Mouse (Mus musculus): ENCODE data around the gene Olfr1274-ps.
"Not testable (repeated sequence)": the region's sequence is repeated elsewhere in the genome, so short reads cannot be mapped to it uniquely, and the experiment has no call there.

Olfr1274-ps gene

DNA sequence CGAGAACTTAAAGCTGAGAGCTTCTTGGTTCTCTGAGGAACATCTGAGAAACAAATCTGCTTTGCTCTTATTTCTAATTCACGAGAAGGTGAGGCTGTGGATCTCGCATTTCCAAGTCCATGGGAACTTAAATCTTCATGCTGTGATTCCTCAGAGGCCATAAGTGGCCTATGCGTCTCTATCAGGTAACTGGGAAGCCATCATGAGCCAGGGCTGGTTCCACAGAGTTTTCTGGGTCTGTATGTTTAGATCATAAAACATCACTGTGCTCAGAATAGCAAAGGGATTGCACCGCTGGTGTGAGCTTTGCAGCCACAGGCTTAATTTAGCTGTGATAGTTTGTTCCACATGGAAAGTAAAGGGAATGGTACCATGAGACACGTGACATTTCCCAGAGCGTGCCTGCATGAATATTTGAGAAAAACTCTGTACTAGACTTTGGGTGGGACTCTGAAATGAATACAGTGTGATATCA, at the start of gene Olfr1274-ps:
TSS of gene Olfr1274-ps (plus strand) at position 51 of the 475 bp plus-strand sequence.
- DNase-seq: not testable (repeated sequence)

- not testable (repeated sequence) for DNase-seq
Observed at GRCm38 (mm10) chr2:90351047-90351446, 47.4 kb upstream of the Olfr1274-ps start.

GRCm38 (mm10) chr2:90351540-90351939, 46.9 kb upstream of the Olfr1274-ps start:
- DNase-seq: not testable (repeated sequence)

DNA sequence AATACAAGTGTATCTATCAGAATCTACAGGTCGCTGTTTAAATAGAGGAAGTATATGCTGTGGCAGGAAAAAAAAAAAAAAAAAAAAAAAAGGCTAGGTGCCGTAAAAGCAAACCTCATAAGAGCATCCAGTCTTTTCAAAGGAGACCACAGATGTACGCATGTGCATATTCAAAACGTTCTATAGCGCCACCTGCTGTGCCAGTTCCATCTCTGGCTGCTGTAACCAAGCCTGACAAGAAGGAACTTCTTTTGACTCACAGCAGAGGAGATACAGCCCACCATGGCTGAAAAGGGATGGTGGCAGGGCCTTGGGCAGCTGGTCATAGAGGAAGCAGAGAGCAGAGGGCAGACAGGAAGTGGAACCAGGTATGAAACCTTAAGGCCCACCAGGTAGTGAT, 39.3 kb upstream of the Olfr1274-ps start:
- not testable (repeated sequence) for DNase-seq

- not testable (repeated sequence) for DNase-seq
Observed at GRCm38 (mm10) chr2:90360199-90360598, 38.3 kb upstream of the Olfr1274-ps start.

GRCm38 (mm10) chr2:90414110-90414821, 15.8 kb downstream of the Olfr1274-ps start:
- DNase-seq: not testable (repeated sequence)

GRCm38 (mm10) chr2:90422282-90422681, 23.8 kb downstream of the Olfr1274-ps start:
- DNase-seq: not testable (repeated sequence)

- DNase-seq: not testable (repeated sequence)
Observed at GRCm38 (mm10) chr2:90424937-90425336, 26.5 kb downstream of the Olfr1274-ps start.

DNA sequence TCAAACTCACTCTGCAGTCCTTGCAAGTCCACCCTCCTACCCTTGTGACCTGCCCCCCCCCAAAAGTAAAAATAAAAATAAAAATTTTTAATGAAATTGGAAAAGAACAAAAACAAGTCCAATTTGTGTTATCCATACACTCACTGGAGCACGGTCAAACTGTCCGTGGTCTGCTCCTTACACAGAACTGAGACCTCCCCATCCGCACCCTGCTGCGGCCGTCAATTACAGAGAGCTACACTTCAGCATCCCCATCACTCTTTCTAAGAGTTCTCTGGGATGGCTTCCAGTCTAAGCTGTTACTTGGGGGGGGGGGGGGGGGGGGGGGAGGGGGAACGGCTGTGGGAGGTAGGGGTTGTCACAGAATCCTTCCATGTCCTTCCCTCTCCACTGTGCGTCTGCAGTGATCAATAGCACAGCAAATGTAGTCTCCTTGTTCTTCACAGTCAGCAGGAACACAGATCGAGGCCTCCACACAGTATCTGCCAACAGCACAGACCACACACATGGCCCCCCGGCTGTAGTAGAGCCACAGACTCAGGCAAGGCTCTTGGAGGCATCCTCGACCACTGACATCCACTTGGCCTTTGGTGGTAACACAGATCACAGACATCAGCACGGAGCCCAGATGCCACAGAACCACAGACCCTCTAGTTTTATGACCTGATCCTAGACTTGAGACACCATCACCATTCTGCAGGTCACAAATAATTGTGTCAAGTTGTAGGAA, 30.7 kb downstream of the Olfr1274-ps start:
- not testable (repeated sequence) for DNase-seq

GRCm38 (mm10) chr2:90429782-90430181, 31.3 kb downstream of the Olfr1274-ps start:
- DNase-seq: not testable (repeated sequence)

GRCm38 (mm10) chr2:90437453-90437852, 39.0 kb downstream of the Olfr1274-ps start:
- not testable (repeated sequence) for DNase-seq

- DNase-seq: not testable (repeated sequence)
Observed at GRCm38 (mm10) chr2:90440169-90440568, 41.7 kb downstream of the Olfr1274-ps start.

DNA sequence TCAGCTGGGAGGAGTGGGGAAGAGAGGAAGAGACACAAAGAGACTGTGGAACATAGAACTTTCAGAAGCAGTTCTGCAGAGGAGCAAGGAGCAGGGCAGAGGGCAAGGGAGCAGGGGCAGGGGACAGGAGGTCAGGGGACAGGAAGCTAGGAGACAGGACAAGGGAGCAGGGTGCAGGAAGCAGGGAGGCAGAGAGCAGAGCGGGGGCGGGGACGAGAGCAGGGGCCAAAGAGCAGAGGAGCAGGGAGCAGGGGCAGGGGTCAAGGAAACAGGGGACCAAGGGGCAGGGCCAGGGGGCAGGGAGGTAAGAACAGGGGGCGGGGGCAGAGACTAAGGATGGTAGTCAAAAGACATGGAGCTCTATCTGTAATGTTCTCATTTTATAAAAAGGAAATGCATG, 43.3 kb downstream of the Olfr1274-ps start:
- DNase-seq: not testable (repeated sequence)

DNA sequence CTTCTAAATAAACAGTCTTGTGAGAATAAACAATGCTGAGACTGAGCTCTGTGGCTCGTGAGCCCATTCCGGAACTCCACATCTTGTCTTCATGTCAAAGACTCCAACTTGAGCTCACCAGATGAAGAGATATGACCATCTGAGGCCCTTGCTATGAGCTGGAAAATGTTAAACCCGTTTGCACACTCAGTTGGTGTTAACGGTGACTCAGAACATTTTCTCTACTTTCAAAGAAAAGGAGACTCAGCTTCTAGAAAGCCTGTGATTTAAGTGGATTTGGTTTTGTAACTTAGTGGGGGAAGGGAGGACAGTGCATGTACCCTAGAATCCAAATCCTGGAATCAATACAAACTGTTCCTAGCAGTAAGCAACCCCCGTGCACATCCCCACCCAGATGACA, 45.3 kb downstream of the Olfr1274-ps start:
- no peak for DNase-seq

DNA sequence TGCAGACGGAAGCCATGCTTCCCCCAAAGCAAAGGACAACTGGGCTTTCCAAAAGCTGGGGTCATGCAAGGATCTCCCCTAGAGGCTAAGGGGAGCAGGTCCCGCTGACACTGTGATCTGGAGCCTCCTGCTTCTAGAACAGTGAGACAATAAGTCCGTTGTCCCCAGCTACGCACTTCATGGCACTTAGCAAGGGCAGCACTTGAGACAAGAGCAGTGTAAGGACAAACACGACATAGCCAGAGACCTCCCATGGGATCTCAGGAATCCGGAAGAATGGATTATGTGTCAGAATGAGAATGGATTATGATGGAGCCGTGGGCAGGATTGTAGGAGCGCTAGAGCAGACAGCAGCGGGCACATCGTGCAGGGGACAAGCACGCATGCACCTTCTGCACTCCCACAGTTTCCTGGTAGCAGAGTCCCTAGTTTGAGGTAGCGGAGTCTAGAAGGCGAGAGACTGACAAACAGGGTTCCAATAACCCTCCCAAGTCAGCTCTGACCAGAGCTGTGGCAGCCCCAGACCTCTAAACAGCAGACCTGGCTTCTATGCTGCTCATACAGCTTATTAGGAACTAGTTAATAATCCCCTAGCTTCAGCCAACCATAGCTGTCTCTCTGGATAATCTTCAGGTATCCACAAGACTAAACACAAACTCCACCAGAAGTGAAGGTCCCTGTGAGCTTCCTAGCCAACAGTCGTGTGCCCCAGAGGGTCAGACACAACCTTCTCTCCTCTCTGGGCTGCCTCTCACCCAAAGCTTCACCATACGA, 50.7 kb downstream of the Olfr1274-ps start:
- DNase-seq: no peak

DNA sequence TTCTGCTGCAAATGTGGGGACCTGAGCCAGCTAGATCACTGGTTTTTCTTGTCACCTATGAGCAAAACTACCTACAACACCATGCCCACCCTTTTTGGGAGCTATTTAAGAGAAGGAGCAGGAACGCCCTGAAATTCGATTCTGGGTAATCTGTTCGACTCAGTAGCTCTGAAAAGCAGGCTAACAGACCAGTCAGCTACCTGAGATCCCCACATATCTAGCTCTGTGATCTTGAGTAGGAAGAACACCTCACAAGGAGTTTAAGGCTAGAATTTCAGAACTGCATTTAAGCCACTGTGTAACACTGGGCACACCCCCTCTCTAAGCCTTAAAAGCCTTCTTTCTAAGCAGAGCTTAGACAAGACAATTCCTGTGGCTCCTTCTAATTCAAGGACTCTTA, 53.9 kb downstream of the Olfr1274-ps start:
- no peak for DNase-seq
